8 mouse cellular contexts compared by ENCODE assay signal in genomic region chr5:37716505-37717372, GRCm38 (mm10). TPM values are rescaled to one million over a fixed set of nuclear protein-coding genes. Genes with fewer than 3 reads are reported as not detected.
DNase-seq lines count a peak whose midpoint lies in the region; ATAC-seq and TF ChIP-seq lines count a peak whose summit lies in the region.

TSS of gene Stk32b (minus strand) at chr5:37717171.

- peak within 1 kb of the TSS; percentile 21; the same call in 1 of the 2 replicates for H3K9ac ChIP-seq in heart, embryonic 12.5 days
- peak within 1 kb of the TSS; percentile 42; the same call in 1 of the 2 replicates for H3K9ac ChIP-seq in kidney, postnatal 0 days (ENCODE audit: low read depth, low read length)

- TF ChIP-seq CTCF in cortical plate, adult 2 months (IDR thresholded peaks at IDR 0.05; ENCODE audit: extremely low read depth, insufficient read depth, low read length), result no peak
- no peak for TF ChIP-seq CTCF in kidney, postnatal 0 days (IDR thresholded peaks at IDR 0.05; ENCODE audit: low read depth)
- TF ChIP-seq CTCF in testis, adult 2 months (IDR thresholded peaks at IDR 0.05; ENCODE audit: control insufficient read depth, insufficient read depth, insufficient replicate concordance, low read depth, low read length), result no peak

- no peak for TF ChIP-seq POLR2A in cortical plate, adult 2 months (IDR thresholded peaks at IDR 0.05; ENCODE audit: extremely low read depth, insufficient read depth, low read length)
- TF ChIP-seq POLR2A in testis, adult 2 months (IDR thresholded peaks at IDR 0.05; ENCODE audit: control insufficient read depth, low read depth, low read length), result no peak

- H3K27me3 ChIP-seq in heart, embryonic 12.5 days (replicated peaks), result peaks cover 44% of the 10 kb centered on the region
- no peaks in the 10 kb centered on the region for H3K27me3 ChIP-seq in kidney, postnatal 0 days (ENCODE audit: insufficient read depth, low read length)
- peaks cover 6% of the 10 kb centered on the region for H3K27me3 ChIP-seq in testis, adult 2 months (ENCODE audit: control insufficient read depth, insufficient read depth, low read length)

- H3K9me3 ChIP-seq in heart, embryonic 12.5 days (replicated peaks), result peaks cover 8% of the 10 kb centered on the region; the same call in 1 of the 2 replicates
- no peaks in the 10 kb centered on the region for H3K9me3 ChIP-seq in kidney, postnatal 0 days (replicated peaks; ENCODE audit: low read length)

- peak within 1 kb of the TSS; percentile 83 for H3K4me2 ChIP-seq in heart, embryonic 12.5 days
- H3K4me2 ChIP-seq in kidney, postnatal 0 days (ENCODE audit: low read length), result peak within 1 kb of the TSS; percentile 72

- H3K4me1 ChIP-seq in cortical plate, adult 2 months (ENCODE audit: control insufficient read depth, insufficient read depth, low read length), result 0 out of 2 replicates have a peak, but pooled peaks cover 1% of the 10 kb centered on the region
- peaks cover 17% of the 10 kb centered on the region for H3K4me1 ChIP-seq in heart, embryonic 12.5 days (replicated peaks)
- no peaks in the 10 kb centered on the region for H3K4me1 ChIP-seq in kidney, postnatal 0 days (replicated peaks; ENCODE audit: insufficient read depth, low read length)
- H3K4me1 ChIP-seq in testis, adult 2 months (ENCODE audit: control insufficient read depth, insufficient read depth, low read length), result peaks cover 11% of the 10 kb centered on the region

- peak; percentile 8 for DNase-seq in gastrocnemius, adult 18-20 months (ENCODE audit: low spot score)
- DNase-seq in gastrocnemius, postnatal 10 days, result no peak
- peak; percentile 40 for DNase-seq in kidney, postnatal 0 days (ENCODE audit: low spot score)
- DNase-seq in lung, postnatal 10 days, result peak; percentile 45
- no peak for DNase-seq in natural killer cell, adult 2 months (ENCODE audit: low spot score in 2 of 2)

- no peak within 1 kb of the TSS for H3K27ac ChIP-seq in cortical plate, adult 2 months (ENCODE audit: insufficient read depth, low read length)
- no peak within 1 kb of the TSS for H3K27ac ChIP-seq in heart, embryonic 12.5 days (ENCODE audit: poor library complexity, severe bottlenecking)
- H3K27ac ChIP-seq in kidney, postnatal 0 days, result no peak within 1 kb of the TSS
- H3K27ac ChIP-seq in testis, adult 2 months (ENCODE audit: control insufficient read depth, insufficient read depth, low read depth, low read length), result no peak within 1 kb of the TSS

- WGBS in heart, embryonic 12.5 days, result under 1% methylated on average over 40 of the region's 40 CpGs
- WGBS in kidney, postnatal 0 days, result 1% methylated on average over 40 of the region's 40 CpGs

- H3K36me3 ChIP-seq in heart, embryonic 12.5 days, result no peaks in the 10 kb centered on the region
- no peaks in the 10 kb centered on the region for H3K36me3 ChIP-seq in kidney, postnatal 0 days (ENCODE audit: insufficient read depth, low read length)
- H3K36me3 ChIP-seq in testis, adult 2 months (ENCODE audit: control insufficient read depth, insufficient read depth, low read length), result no peaks in the 10 kb centered on the region

- peak within 1 kb of the TSS; percentile 23 for H3K4me3 ChIP-seq in cortical plate, adult 2 months (ENCODE audit: insufficient read depth, low read length)
- peak within 1 kb of the TSS; percentile 48 for H3K4me3 ChIP-seq in heart, embryonic 12.5 days
- H3K4me3 ChIP-seq in kidney, postnatal 0 days (replicated peaks; ENCODE audit: low read depth, low read length), result peak within 1 kb of the TSS; percentile 35
- H3K4me3 ChIP-seq in testis, adult 2 months (ENCODE audit: control insufficient read depth, low read depth, low read length), result peak within 1 kb of the TSS; percentile 17

- peak; percentile 51 for ATAC-seq in heart, embryonic 12.5 days (ENCODE audit: insufficient number of reproducible peaks, low FRiP score)
- ATAC-seq in kidney, postnatal 0 days (replicated peaks; ENCODE audit: low FRiP score, low read depth), result peak; percentile 55; the same call in 1 of the 2 replicates

RNA-seq across cellular contexts. Expression of gene Stk32b, which starts in this region (rescaled TPM):
- under 1 TPM; 0.09 to 0.12 TPM for total RNA-seq in gastrocnemius, adult 18-20 months (2021)
- total RNA-seq in gastrocnemius, postnatal 10 days (2021), result under 1 TPM; 0.14 to 0.16 TPM
- 0.88 and 1.0 TPM in 2 replicates for polyA plus RNA-seq in cortical plate, adult 2 months (2012; rRNA removed)
- 0.50 and 0.75 TPM in 2 replicates for polyA plus RNA-seq in heart, embryonic 12.5 days (2016; fragmentation: Nextera tagmentation; extraction: Ambion mirVana)
- polyA plus RNA-seq in kidney, postnatal 0 days (2015; fragmentation: Nextera tagmentation; extraction: Ambion mirVana), result 5.5 and 6.1 TPM in 2 replicates
- polyA plus RNA-seq in testis, adult 2 months (2012; rRNA removed), result 2.9 and 3.2 TPM in 2 replicates

Comparison
In these comparisons a context has a peak if more than half of its experiments do, and no peak if none do; other contexts are left out.
1. Peak in DNase-seq in gastrocnemius, adult 18-20 months; RNA of the gene not detected or under 1 TPM.
2. Peak in ATAC-seq, H3K4me3 ChIP-seq, H3K9ac ChIP-seq and H3K4me2 ChIP-seq in heart, embryonic 12.5 days; RNA of the gene not detected or under 1 TPM.
3. DNase-seq: peak in kidney, postnatal 0 days (single experiment) and lung, postnatal 10 days (single experiment); none in gastrocnemius, postnatal 10 days (single experiment) and natural killer cell, adult 2 months (0 of 2).
4. Peak in every context shown above with its lines, with median percentiles within 50 percentile points of each other: H3K4me3 ChIP-seq.